Mouse (Mus musculus) heart, embryonic 15.5 days (tissue): Measurements from ENCODE around the gene Bora. TPM values are rescaled to one million over a fixed set of nuclear protein-coding genes. Genes with fewer than 3 reads are reported as not detected.

Experiments used
- ATAC-seq: fragments of 200-750 bp; cut with Nextera tagmentation; replicated peaks from 2 replicates; pipeline ENCODE4 v1.8.0; 2017; ENCODE audit warnings: low read depth, moderate TSS enrichment; ENCODE audit not compliant: insufficient number of reproducible peaks, insufficient read depth, low FRiP score
- H3K27ac ChIP-seq: fragments of 300-500 bp; sonication (generic); 2 replicates; pipeline ENCODE4 v1.5.1; 2015; ENCODE audit warnings: mild to moderate bottlenecking, inconsistent platforms
- H3K27me3 ChIP-seq: fragments of 300-500 bp; sonication (generic); 2 replicates; pipeline ENCODE4 v1.6.1; 2015; ENCODE audit warnings: inconsistent platforms
- H3K36me3 ChIP-seq: fragments of 300-500 bp; sonication (generic); 2 replicates; pipeline ENCODE4 v1.6.1; 2015; ENCODE audit warnings: mild to moderate bottlenecking, inconsistent platforms
- H3K4me1 ChIP-seq: fragments of 300-500 bp; sonication (generic); replicated peaks from 2 replicates; pipeline ENCODE4 v1.6.1; 2015; ENCODE audit warnings: inconsistent platforms
- H3K4me2 ChIP-seq: fragments of 300-500 bp; sonication (generic); 2 replicates; pipeline ENCODE4 v1.6.1; 2015; ENCODE audit warnings: inconsistent platforms, mild to moderate bottlenecking, moderate library complexity
- H3K4me3 ChIP-seq: fragments of 300-500 bp; sonication (generic); 2 replicates; pipeline ENCODE4 v1.5.1; 2015; ENCODE audit warnings: mild to moderate bottlenecking, inconsistent platforms
- H3K9ac ChIP-seq: fragments of 300-500 bp; sonication (generic); 2 replicates; pipeline ENCODE4 v1.6.1; 2015; ENCODE audit warnings: mild to moderate bottlenecking, inconsistent platforms
- H3K9me3 ChIP-seq: fragments of 300-500 bp; sonication (generic); replicated peaks from 2 replicates; pipeline ENCODE4 v1.6.1; 2016; ENCODE audit warnings: inconsistent platforms
- WGBS: fragments of 180-500 bp; shearing (Covaris S2); methylation state at CpG from one replicate; pipeline ENCODE4 v1.1.7; 2015; ENCODE audit warnings: mixed read lengths; 5-methylcytosine and 5-hydroxymethylcytosine counted together
- polyA plus RNA-seq: library from polyadenylated mRNA; unstranded; fragments of >200 nt; fragmentation: Nextera tagmentation; extraction: Ambion mirVana; gene quantifications from 2 replicates; pipeline ENCODE4 v1.2.1, GENCODE M21; 2015

Bora gene
- polyA plus RNA-seq, 1 experiment from 2014 or later: 37.2 TPM

DNA sequence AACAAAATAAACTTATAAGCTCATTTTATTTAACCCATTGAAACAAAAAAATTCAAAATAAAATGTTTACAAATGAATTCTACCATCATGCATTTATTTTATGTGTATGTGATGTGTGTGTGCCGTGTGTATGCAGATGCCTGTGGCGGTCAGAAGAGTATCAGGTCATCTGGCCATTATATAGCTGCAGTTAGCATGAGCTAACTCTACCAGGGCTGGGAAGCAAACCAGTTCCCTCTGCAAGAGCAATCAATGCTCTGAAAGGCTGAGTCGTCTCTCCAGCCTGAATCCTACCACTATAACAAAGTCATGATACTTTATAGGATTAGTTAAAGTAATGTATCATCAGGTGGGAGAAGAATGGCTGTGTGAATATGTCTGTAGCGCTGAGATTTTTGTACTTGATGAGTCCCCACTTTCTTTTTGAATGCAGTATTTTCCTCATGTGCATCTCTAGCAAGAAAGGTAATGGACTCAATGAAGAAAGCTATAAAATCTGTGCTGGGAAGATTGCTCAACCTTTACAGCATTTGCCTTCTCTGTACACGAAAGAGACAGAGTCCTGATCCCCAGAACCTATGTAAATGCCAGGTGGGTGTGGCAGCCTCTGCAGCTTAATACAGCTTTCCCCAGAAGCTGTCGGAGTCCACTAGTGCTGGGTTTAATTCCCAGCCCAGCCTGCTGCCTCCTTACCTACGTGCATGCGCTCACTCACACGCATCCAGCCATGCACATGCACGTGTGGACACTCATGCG, 75.7 kb downstream of the Bora start:
- no peaks in the 10 kb centered on the region for H3K27me3 ChIP-seq
- no peak overlapping the region for H3K27ac ChIP-seq
- no peak for ATAC-seq

DNA sequence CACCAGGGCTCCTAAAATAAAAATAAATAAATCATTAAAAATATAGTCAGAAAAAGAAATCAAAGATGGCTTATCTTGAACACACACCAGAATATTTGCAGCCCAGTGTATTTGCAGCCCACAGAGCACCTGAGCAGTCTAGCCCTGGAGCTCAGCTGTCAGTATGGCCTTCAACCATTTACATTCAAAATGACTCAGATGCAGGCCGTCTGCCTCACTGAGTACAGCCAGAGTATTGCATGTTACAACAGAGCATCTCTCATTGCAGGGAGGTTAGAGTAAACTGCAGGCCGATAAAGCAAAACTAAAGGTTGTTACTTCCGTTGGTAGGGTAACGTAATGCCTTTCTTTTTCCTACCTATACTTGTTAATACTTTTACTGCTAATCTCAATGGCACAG, 78.1 kb downstream of the Bora start:
- WGBS: 89% methylated on average over 4 of the region's 4 CpGs
- no peaks in the 10 kb centered on the region for H3K36me3 ChIP-seq

More for the DNA sequence above, 75.7 kb downstream of the Bora start:
- Histone ChIP-seq H3K4me1 (no peaks in the 10 kb centered on the region), H3K9ac (no peak overlapping the region), H3K4me2 (no peak overlapping the region), H3K36me3 (no peaks in the 10 kb centered on the region), H3K9me3 (no peaks in the 10 kb centered on the region), H3K4me3 (no peak overlapping the region)
- 90% methylated on average over 11 of the region's 11 CpGs for WGBS

More for the DNA sequence above, 78.1 kb downstream of the Bora start:
- Histone ChIP-seq H3K9me3 (no peaks in the 10 kb centered on the region), H3K4me1 (no peaks in the 10 kb centered on the region), H3K4me2 (no peak overlapping the region), H3K27ac (no peak overlapping the region), H3K27me3 (no peaks in the 10 kb centered on the region), H3K9ac (no peak overlapping the region), H3K4me3 (no peak overlapping the region)
- no peak for ATAC-seq

Other genes starting within 250 kb of the Bora start
- gene Rpl36a-ps1, start 51.9 kb upstream of the Bora start, polyA plus RNA-seq: 0.79 and 1.2 TPM in 2 replicates
- 74.9 and 92.1 TPM in 2 replicates for gene Mzt1, start 88 bp upstream of the Bora start, polyA plus RNA-seq
- gene Pibf1, start 53.2 kb downstream of the Bora start, polyA plus RNA-seq: 11.9 and 13.6 TPM in 2 replicates
- 17.5 and 19.8 TPM in 2 replicates for gene Dis3, start 53.5 kb downstream of the Bora start, polyA plus RNA-seq